ENCODE assay signal across 26 mouse cellular contexts in the genomic region with DNA sequence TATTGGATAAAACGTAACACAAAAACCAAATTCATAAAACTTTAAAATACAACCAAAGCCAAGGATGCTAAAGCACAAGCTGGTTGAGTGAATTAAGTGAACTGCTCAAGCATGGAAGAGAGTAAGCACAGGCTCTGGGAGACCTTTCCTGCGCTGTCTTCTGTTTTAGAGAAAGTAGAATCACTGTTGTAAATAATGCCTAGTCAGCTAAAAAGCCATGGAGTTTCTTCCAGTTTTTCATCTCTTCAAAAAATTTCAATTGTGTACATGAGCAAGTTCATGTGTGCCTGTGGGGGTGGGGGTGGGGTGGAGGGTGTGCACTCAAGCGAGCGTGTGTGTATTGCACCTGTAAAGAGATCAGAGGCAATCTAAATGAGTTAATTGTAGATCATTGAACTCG. TPM values are rescaled to one million over a fixed set of nuclear protein-coding genes. Genes with fewer than 3 reads are reported as not detected.
DNase-seq lines count a peak whose midpoint lies in the region; ATAC-seq and TF ChIP-seq lines count a peak whose summit lies in the region.
"Had no signal": no experiment of that assay in that cellular context is flagged by ENCODE, and none has a peak within 500 bp of the region (broad histone marks: within the 10 kb centered on the region; RNA-seq: fewer than 3 reads in every experiment).

No protein-coding gene starts in this region.

- H3K9ac ChIP-seq in CH12.LX (ENCODE audit: insufficient read depth, low read depth) (no peak overlapping the region), ES-E14 (ENCODE audit: insufficient read depth, low read depth, low read length, poor library complexity, severe bottlenecking) (no peak overlapping the region)
- H3K9ac ChIP-seq in intestine, embryonic 16.5 days (ENCODE audit: low read depth, low read length): no peak overlapping the region

- no peak for TF ChIP-seq POLR2A in CH12.LX (IDR thresholded peaks at IDR 0.05; ENCODE audit: low read depth, low read length)

- no peaks in the 10 kb centered on the region for H3K27me3 ChIP-seq in CH12.LX (replicated peaks)
- no peaks in the 10 kb centered on the region for H3K27me3 ChIP-seq in intestine, embryonic 16.5 days (replicated peaks; ENCODE audit: control insufficient read depth, insufficient read depth, low read length)
- H3K27me3 ChIP-seq: Patski had no signal

- no peaks in the 10 kb centered on the region for H3K36me3 ChIP-seq in CH12.LX (replicated peaks in 1 of 2; ENCODE audit: control insufficient read depth in 1 of 2, insufficient read depth in 1 of 2, low read length in 1 of 2)
- no peaks in the 10 kb centered on the region for H3K36me3 ChIP-seq in ES-E14 (ENCODE audit: control insufficient read depth, insufficient read depth, low read length, poor library complexity, severe bottlenecking)
- no peaks in the 10 kb centered on the region for H3K36me3 ChIP-seq in intestine, embryonic 16.5 days (ENCODE audit: control insufficient read depth, insufficient read depth, low read length)
- H3K36me3 ChIP-seq: G1E had no signal

- TF ChIP-seq CTCF in CH12.LX (conservative IDR thresholded peaks at IDR 0.05 in 1 of 2, IDR thresholded peaks at IDR 0.05 in 1 of 2; ENCODE audit: low read depth in 2 of 2, low read length in 2 of 2): no peak
- TF ChIP-seq CTCF in layer of hippocampus, adult 2 months (conservative IDR thresholded peaks at IDR 0.05): no peak

- H3K9me3 ChIP-seq in CH12.LX (replicated peaks; ENCODE audit: low read length): no peaks in the 10 kb centered on the region
- H3K9me3 ChIP-seq in ES-E14 (ENCODE audit: control insufficient read depth, insufficient read depth, low read depth, low read length): no peaks in the 10 kb centered on the region
- H3K9me3 ChIP-seq in intestine, embryonic 16.5 days (ENCODE audit: control insufficient read depth, low read length): no peaks in the 10 kb centered on the region
- H3K9me3 ChIP-seq: G1E had no signal

- no peak for TF ChIP-seq EP300 in CH12.LX (IDR thresholded peaks at IDR 0.05; ENCODE audit: low read length)

- no peak overlapping the region for H3K4me2 ChIP-seq in CH12.LX (ENCODE audit: insufficient read depth, low read depth, poor library complexity, severe bottlenecking)
- H3K4me2 ChIP-seq in intestine, embryonic 16.5 days (ENCODE audit: low read depth, low read length): no peak overlapping the region

- DNase-seq in A20 (ENCODE audit: low read depth, low spot score): peak; percentile 21
- DNase-seq in CH12.LX (ENCODE audit: extremely low read depth): no peak
- DNase-seq in ES-E14 (ENCODE audit: low read depth, low spot score): no peak
- no peak for DNase-seq in layer of hippocampus, adult 2 months (ENCODE audit: low spot score in 2 of 2)
- no peak for DNase-seq in frontal cortex, postnatal 36 days (ENCODE audit: low spot score in 2 of 2)
- DNase-seq: adrenal gland, adult 2 months; adrenal gland, adult 8-10 months; adrenal gland, postnatal 10 days; adrenal gland, postnatal 14 days; adrenal gland, postnatal 25 days; adrenal gland, postnatal 36 days; B cell, adult 2 months; cerebellum, adult 11 months; cerebellum, adult 11-12 months; cerebellum, adult 18-20 months; cerebellum, adult 2 months; cerebellum, adult 8-10 months; cerebellum, adult 9-10 months had no signal

- ATAC-seq in intestine, embryonic 16.5 days: no peak
- ATAC-seq: activated CD4-positive, CD25-positive, alpha-beta regulatory T cell, adult 4 months; CD4-positive, CD25-positive, alpha-beta regulatory T cell, adult 4 months; Patski had no signal

- WGBS in intestine, embryonic 16.5 days: 73% methylated on average over 5 of the region's 5 CpGs

- no peak for TF ChIP-seq RAD21 in CH12.LX (IDR thresholded peaks at IDR 0.05; ENCODE audit: low read depth, low read length)

- H3K4me1 ChIP-seq in CH12.LX (ENCODE audit: control insufficient read depth in 1 of 2, insufficient read depth in 2 of 2) (no peaks in the 10 kb centered on the region), ES-E14 (ENCODE audit: control insufficient read depth in 2 of 2, insufficient read depth in 2 of 2, low read length in 2 of 2, poor library complexity in 1 of 2) (no peaks in the 10 kb centered on the region)
- H3K4me1 ChIP-seq in intestine, embryonic 16.5 days (ENCODE audit: control insufficient read depth, insufficient read depth, low read length): no peaks in the 10 kb centered on the region

- dilution Hi-C loops in CH12.LX (cut with MboI; ENCODE audit: extremely low pct_ligation_motif_present, extremely low pct_unique_long_range_greater_than_20kb, low sequenced_read_pairs): no loop called here

- H3K4me3 ChIP-seq in CH12.LX (replicated peaks in 1 of 3; ENCODE audit: low read depth in 2 of 3, low read length in 2 of 3, poor library complexity in 1 of 3): no peak overlapping the region
- H3K4me3 ChIP-seq in ES-E14 (ENCODE audit: insufficient read depth in 1 of 2, low read depth in 1 of 2, low read length in 2 of 2, poor library complexity in 1 of 2, severe bottlenecking in 1 of 2): no peak overlapping the region
- H3K4me3 ChIP-seq in intestine, embryonic 16.5 days (ENCODE audit: low read length): no peak overlapping the region
- H3K4me3 ChIP-seq in layer of hippocampus, adult 2 months: no peak overlapping the region

- no peaks in the 10 kb centered on the region for H3K79me2 ChIP-seq in CH12.LX (replicated peaks; ENCODE audit: control insufficient read depth, extremely low read depth, insufficient read depth, poor library complexity, severe bottlenecking)

- H3K27ac ChIP-seq in CH12.LX (ENCODE audit: insufficient read depth, low read depth) (no peak overlapping the region), ES-E14 (ENCODE audit: insufficient read depth, low read depth, low read length, poor library complexity, severe bottlenecking) (no peak overlapping the region)
- no peak overlapping the region for H3K27ac ChIP-seq in intestine, embryonic 16.5 days (ENCODE audit: low read length)
- H3K27ac ChIP-seq in layer of hippocampus, adult 2 months: no peak overlapping the region

- in situ Hi-C loops in CH12.LX (cut with MboI; ENCODE audit: low pct_ligation_motif_present, low pct_unique_long_range_greater_than_20kb, low sequenced_read_pairs): no loop called here
- in situ Hi-C loops in ES-E14 (cut with MboI; ENCODE audit: low sequenced_read_pairs in 2 of 2, unreplicated experiment in 2 of 2): no loop called here

TF ChIP-seq in CH12.LX, 34 proteins besides CTCF, POLR2A, EP300 and RAD21:
- TF ChIP-seq MAX (IDR thresholded peaks at IDR 0.05; ENCODE audit: low read length) (no peak), ZMIZ1 (IDR thresholded peaks at IDR 0.05; ENCODE audit: low read depth, low read length) (no peak), BHLHE40 (IDR thresholded peaks at IDR 0.05; ENCODE audit: low read depth, low read length) (no peak), MAFK (IDR thresholded peaks at IDR 0.05; ENCODE audit: insufficient replicate concordance, low read length) (peak; percentile 64; the same call in 1 of the 2 replicates)
TF ChIP-seq in CH12.LX: peak in this region for 1.

TF ChIP-seq in ES-E14, 5 proteins besides CTCF, POLR2A, EP300 and RAD21:
- no peak for TF ChIP-seq CHD2 (IDR thresholded peaks at IDR 0.05; ENCODE audit: low read depth, low read length)
- peak; percentile 90 for TF ChIP-seq MAFK (IDR thresholded peaks at IDR 0.05; ENCODE audit: insufficient read depth, low read depth, low read length)

RNA-seq across cellular contexts. Expression of a gene that starts 24.1 kb away (rescaled TPM):
- total RNA-seq in CH12.LX (2012; rRNA removed): not detected in 2 replicates
- not detected in 2 replicates for total RNA-seq in CH12.LX (2014; rRNA removed)
- polyA plus RNA-seq in CH12.LX (2012; ENCODE audit: insufficient read length, low read depth): not detected in 2 replicates
- total RNA-seq in ES-E14 (2012; rRNA removed): not detected in 2 replicates
- not detected in 2 replicates for polyA plus RNA-seq in intestine, embryonic 16.5 days (2015; fragmentation: Nextera tagmentation; extraction: Ambion mirVana)
- not detected for total RNA-seq in layer of hippocampus, adult 2 months (2021)
- total RNA-seq: adrenal gland, postnatal 25 days; MEL had no signal
- polyA plus RNA-seq: activated CD4-positive, CD25-positive, alpha-beta regulatory T cell, adult 4 months; adrenal gland, adult 2 months; brain, embryonic 14.5 days; C2C12; CD4-positive, CD25-positive, alpha-beta regulatory T cell, adult 4 months; G1E; Patski had no signal
